Mouse (Mus musculus) hindbrain, embryonic 14.5 days (tissue): ENCODE results near the gene Cish. TPM values are rescaled to one million over a fixed set of nuclear protein-coding genes. Genes with fewer than 3 reads are reported as not detected.
A peak's percentile ranks its signal among the peaks of the same experiment; 100 is the strongest.

Experiments
- ATAC-seq: fragments of 200-750 bp; cut with Nextera tagmentation; 2 replicates; pipeline ENCODE4 v1.8.0; 2017; ENCODE audit warnings: moderate number of reproducible peaks, mild to moderate bottlenecking, moderate TSS enrichment, moderate library complexity; ENCODE audit not compliant: low FRiP score
- DNase-seq: peaks from one replicate; pipeline ENCODE4 v3.0.0-alpha.2; 2015; ENCODE audit warnings: low spot score
- H3K27ac ChIP-seq: fragments of 300-500 bp; sonication (generic); 2 replicates; pipeline ENCODE4 v1.5.1; 2014; ENCODE audit warnings: mild to moderate bottlenecking, moderate library complexity
- H3K27me3 ChIP-seq: fragments of 300-500 bp; sonication (generic); 2 replicates; pipeline ENCODE4 v1.6.1; 2014; ENCODE audit warnings: mild to moderate bottlenecking, low read length, mixed read lengths; ENCODE audit not compliant: control insufficient read depth, insufficient read depth
- H3K36me3 ChIP-seq: fragments of 300-500 bp; sonication (generic); replicated peaks from 2 replicates; pipeline ENCODE4 v1.6.1; 2014; ENCODE audit not compliant: control insufficient read depth, insufficient read depth
- H3K4me1 ChIP-seq: fragments of 300-500 bp; sonication (generic); replicated peaks from 2 replicates; pipeline ENCODE4 v1.6.1; 2014; ENCODE audit warnings: antibody characterized with exemption, low read length, mixed read lengths; ENCODE audit not compliant: control insufficient read depth, insufficient read depth
- H3K4me2 ChIP-seq: fragments of 300-500 bp; sonication (generic); replicated peaks from 2 replicates; pipeline ENCODE4 v1.6.1; 2014; ENCODE audit warnings: mild to moderate bottlenecking, moderate library complexity
- H3K4me3 ChIP-seq: fragments of 300-500 bp; sonication (generic); replicated peaks from 2 replicates; pipeline ENCODE4 v1.5.1; 2014; ENCODE audit warnings: mild to moderate bottlenecking, low read length
- H3K9ac ChIP-seq: fragments of 300-500 bp; sonication (generic); 2 replicates; pipeline ENCODE4 v1.6.1; 2014
- H3K9me3 ChIP-seq: fragments of 300-500 bp; sonication (generic); 2 replicates; pipeline ENCODE4 v1.6.1; 2016; ENCODE audit warnings: low read length; ENCODE audit not compliant: control insufficient read depth
- WGBS: fragments of 180-500 bp; shearing (Covaris S2); extraction: QIAGEN DNeasy Blood & Tissue Kit; methylation state at CpG from one replicate; pipeline ENCODE4 v1.1.7; 2014; 5-methylcytosine and 5-hydroxymethylcytosine counted together
- polyA plus RNA-seq: library from polyadenylated mRNA; unstranded; fragments of >200 nt; fragmentation: Nextera tagmentation; extraction: Ambion mirVana; gene quantifications from 2 replicates; pipeline ENCODE4 v1.2.1, GENCODE M21; 2014

Gene Cish
- 6.0 and 6.7 TPM in 2 replicates for polyA plus RNA-seq

GRCm38 (mm10) chr9:107296016-107296040 lies at the start of gene Cish:
Gene Cish, plus strand, starts transcription at chr9:107296026.
- H3K4me1 ChIP-seq: peaks cover 22% of the 10 kb centered on the region
- peak within 1 kb of the TSS; percentile 64 for H3K4me3 ChIP-seq
- DNase-seq: no peak
- H3K9ac ChIP-seq: peak within 1 kb of the TSS; percentile 65
- H3K9me3 ChIP-seq: no peaks in the 10 kb centered on the region
- ATAC-seq: no peak
- H3K27me3 ChIP-seq: peaks cover 8% of the 10 kb centered on the region
- peaks cover 6% of the 10 kb centered on the region for H3K36me3 ChIP-seq
- H3K27ac ChIP-seq: peak within 1 kb of the TSS; percentile 9; the same call in 1 of the 2 replicates
- H3K4me2 ChIP-seq: peak within 1 kb of the TSS; percentile 85

GRCm38 (mm10) chr9:107246170-107246569 lies 49.7 kb upstream of the Cish start:
- Histone ChIP-seq H3K9ac (no peak overlapping the region), H3K4me2 (no peak overlapping the region), H3K4me3 (no peak overlapping the region), H3K27ac (no peak overlapping the region), H3K9me3 (no peaks in the 10 kb centered on the region), H3K36me3 (no peaks in the 10 kb centered on the region), H3K27me3 (no peaks in the 10 kb centered on the region), H3K4me1 (no peaks in the 10 kb centered on the region)
- ATAC-seq: no peak
- 67% methylated on average over 4 of the region's 4 CpGs for WGBS
- DNase-seq: no peak

GRCm38 (mm10) chr9:107249154-107249553 lies 46.7 kb upstream of the Cish start:
- no peak for DNase-seq
- H3K4me3 ChIP-seq: no peak overlapping the region
- H3K9ac ChIP-seq: no peak overlapping the region
- H3K4me2 ChIP-seq: no peak overlapping the region
- peaks cover 13% of the 10 kb centered on the region; the same call in 1 of the 2 replicates for H3K4me1 ChIP-seq
- no peak for ATAC-seq
- no peaks in the 10 kb centered on the region for H3K36me3 ChIP-seq
- H3K9me3 ChIP-seq: no peaks in the 10 kb centered on the region
- H3K27ac ChIP-seq: no peak overlapping the region
- H3K27me3 ChIP-seq: no peaks in the 10 kb centered on the region
- WGBS: 71% methylated on average over 6 of the region's 6 CpGs

- Histone ChIP-seq H3K9ac (no peak overlapping the region), H3K4me3 (no peak overlapping the region), H3K27ac (no peak overlapping the region), H3K27me3 (no peaks in the 10 kb centered on the region), H3K9me3 (no peaks in the 10 kb centered on the region), H3K4me2 (no peak overlapping the region), H3K4me1 (peaks cover 28% of the 10 kb centered on the region), H3K36me3 (no peaks in the 10 kb centered on the region)
- ATAC-seq: no peak
- no peak for DNase-seq
- 84% methylated on average over 14 of the region's 14 CpGs for WGBS
Observed at GRCm38 (mm10) chr9:107250416-107251337, 45.1 kb upstream of the Cish start.

GRCm38 (mm10) chr9:107252164-107252563 lies 43.7 kb upstream of the Cish start:
- Histone ChIP-seq H3K27ac (peak overlapping the region; percentile 71), H3K9me3 (no peaks in the 10 kb centered on the region), H3K9ac (no peak overlapping the region), H3K4me3 (no peak overlapping the region), H3K4me2 (no peak overlapping the region; the same call in 1 of the 2 replicates), H3K4me1 (peaks cover 32% of the 10 kb centered on the region), H3K36me3 (no peaks in the 10 kb centered on the region), H3K27me3 (no peaks in the 10 kb centered on the region)
- DNase-seq (peak; percentile 75), ATAC-seq (peak; percentile 75; the same call in 1 of the 2 replicates)
- 13% methylated on average over 5 of the region's 5 CpGs for WGBS

- ATAC-seq (peak; percentile 69; the same call in 1 of the 2 replicates), DNase-seq (peak; percentile 63)
- Histone ChIP-seq H3K27me3 (no peaks in the 10 kb centered on the region), H3K27ac (peak overlapping the region; percentile 56), H3K4me3 (no peak overlapping the region), H3K36me3 (no peaks in the 10 kb centered on the region), H3K4me2 (no peak overlapping the region), H3K9me3 (no peaks in the 10 kb centered on the region), H3K9ac (no peak overlapping the region), H3K4me1 (peaks cover 32% of the 10 kb centered on the region)
- WGBS: 44% methylated on average over 12 of the region's 12 CpGs
Observed at GRCm38 (mm10) chr9:107254476-107254875, 41.4 kb upstream of the Cish start.

- DNase-seq (no peak), ATAC-seq (no peak)
- H3K9ac ChIP-seq: no peak overlapping the region
- H3K4me3 ChIP-seq: no peak overlapping the region
- whole genome bisulfite sequencing: 92% methylated on average over 3 of the region's 3 CpGs
- H3K27me3 ChIP-seq: no peaks in the 10 kb centered on the region
- H3K4me2 ChIP-seq: no peak overlapping the region
- H3K4me1 ChIP-seq: peaks cover 32% of the 10 kb centered on the region
- H3K27ac ChIP-seq: peak overlapping the region; percentile 56; the same call in 1 of the 2 replicates
- no peaks in the 10 kb centered on the region for H3K9me3 ChIP-seq
- no peaks in the 10 kb centered on the region for H3K36me3 ChIP-seq
Observed at GRCm38 (mm10) chr9:107254925-107255324, 40.9 kb upstream of the Cish start.

GRCm38 (mm10) chr9:107255596-107255995 lies 40.2 kb upstream of the Cish start:
- Histone ChIP-seq H3K27me3 (no peaks in the 10 kb centered on the region), H3K4me1 (peaks cover 32% of the 10 kb centered on the region), H3K9me3 (no peaks in the 10 kb centered on the region), H3K36me3 (no peaks in the 10 kb centered on the region), H3K4me3 (no peak overlapping the region), H3K9ac (no peak overlapping the region), H3K27ac (peak overlapping the region; percentile 34), H3K4me2 (no peak overlapping the region)
- DNase-seq (no peak), ATAC-seq (no peak)
- WGBS: 21% methylated on average over 3 of the region's 3 CpGs

GRCm38 (mm10) chr9:107259571-107259970 lies 36.3 kb upstream of the Cish start:
- Histone ChIP-seq H3K27me3 (no peaks in the 10 kb centered on the region), H3K36me3 (no peaks in the 10 kb centered on the region), H3K4me1 (peaks cover 15% of the 10 kb centered on the region), H3K9me3 (no peaks in the 10 kb centered on the region), H3K4me3 (no peak overlapping the region), H3K9ac (no peak overlapping the region), H3K4me2 (no peak overlapping the region), H3K27ac (no peak overlapping the region)
- WGBS: 81% methylated on average over 6 of the region's 6 CpGs
- DNase-seq (no peak), ATAC-seq (no peak)

GRCm38 (mm10) chr9:107260429-107260828 lies 35.4 kb upstream of the Cish start:
- no peak for DNase-seq
- H3K4me3 ChIP-seq: no peak overlapping the region
- H3K4me2 ChIP-seq: no peak overlapping the region
- no peak overlapping the region for H3K9ac ChIP-seq
- no peaks in the 10 kb centered on the region for H3K9me3 ChIP-seq
- no peak overlapping the region for H3K27ac ChIP-seq
- ATAC-seq: no peak
- peaks cover 6% of the 10 kb centered on the region for H3K4me1 ChIP-seq
- 49% methylated on average over 2 of the region's 2 CpGs for WGBS
- H3K36me3 ChIP-seq: no peaks in the 10 kb centered on the region
- H3K27me3 ChIP-seq: no peaks in the 10 kb centered on the region
